Mouse (Mus musculus) embryonic facial prominence, embryonic 14.5 days (tissue): ENCODE data around the gene AU022751. TPM values are rescaled to one million over a fixed set of nuclear protein-coding genes. Genes with fewer than 3 reads are reported as not detected.
"Not testable (repeated sequence)": the region's sequence is repeated elsewhere in the genome, so short reads cannot be mapped to it uniquely, and the experiment has no call there.

Experiments
- ATAC-seq: fragments of 200-750 bp; cut with Nextera tagmentation; 2 replicates; pipeline ENCODE4 v1.8.0; 2017; ENCODE audit warnings: low read depth, moderate number of reproducible peaks, moderate TSS enrichment
- DNase-seq: peaks from one replicate; pipeline ENCODE4 v3.0.0-alpha.2; 2015; ENCODE audit warnings: low spot score
- H3K27ac ChIP-seq: fragments of 300-500 bp; sonication (generic); replicated peaks from 2 replicates; pipeline ENCODE4 v1.5.1; 2014; ENCODE audit warnings: low read depth, mild to moderate bottlenecking, low read length, moderate library complexity
- H3K27me3 ChIP-seq: fragments of 300-500 bp; sonication (generic); replicated peaks from 2 replicates; pipeline ENCODE4 v1.6.1; 2014; ENCODE audit warnings: low read length; ENCODE audit not compliant: control insufficient read depth, insufficient read depth
- H3K36me3 ChIP-seq: fragments of 300-500 bp; sonication (generic); 2 replicates; pipeline ENCODE4 v1.6.1; 2014; ENCODE audit warnings: low read length, mixed read lengths; ENCODE audit not compliant: control insufficient read depth, insufficient read depth
- H3K4me1 ChIP-seq: fragments of 300-500 bp; sonication (generic); 2 replicates; pipeline ENCODE4 v1.6.1; 2014; ENCODE audit warnings: antibody characterized with exemption, low read length; ENCODE audit not compliant: control insufficient read depth, insufficient read depth
- H3K4me2 ChIP-seq: fragments of 300-500 bp; sonication (generic); 2 replicates; pipeline ENCODE4 v1.6.1; 2014; ENCODE audit warnings: low read depth, mild to moderate bottlenecking, low read length, moderate library complexity, mixed read lengths
- H3K4me3 ChIP-seq: fragments of 300-500 bp; sonication (generic); 2 replicates; pipeline ENCODE4 v1.5.1; 2014; ENCODE audit warnings: low read depth, mild to moderate bottlenecking, low read length
- H3K9ac ChIP-seq: fragments of 300-500 bp; sonication (generic); 2 replicates; pipeline ENCODE4 v1.6.1; 2014; ENCODE audit warnings: low read depth, mild to moderate bottlenecking, low read length, moderate library complexity, mixed read lengths
- H3K9me3 ChIP-seq: fragments of 300-500 bp; sonication (generic); 2 replicates; pipeline ENCODE4 v1.6.1; 2016; ENCODE audit warnings: low read length; ENCODE audit not compliant: control insufficient read depth
- WGBS: fragments of 180-500 bp; shearing (Covaris S2); extraction: QIAGEN DNeasy Blood & Tissue Kit; methylation state at CpG from one replicate; pipeline ENCODE4 v1.1.7; 2014; 5-methylcytosine and 5-hydroxymethylcytosine counted together
- polyA plus RNA-seq: library from polyadenylated mRNA; unstranded; fragments of >200 nt; fragmentation: Nextera tagmentation; extraction: Ambion mirVana; gene quantifications from 2 replicates; pipeline ENCODE4 v1.2.1, GENCODE M21; 2014

AU022751 gene
- not detected in 2 replicates for polyA plus RNA-seq

DNA sequence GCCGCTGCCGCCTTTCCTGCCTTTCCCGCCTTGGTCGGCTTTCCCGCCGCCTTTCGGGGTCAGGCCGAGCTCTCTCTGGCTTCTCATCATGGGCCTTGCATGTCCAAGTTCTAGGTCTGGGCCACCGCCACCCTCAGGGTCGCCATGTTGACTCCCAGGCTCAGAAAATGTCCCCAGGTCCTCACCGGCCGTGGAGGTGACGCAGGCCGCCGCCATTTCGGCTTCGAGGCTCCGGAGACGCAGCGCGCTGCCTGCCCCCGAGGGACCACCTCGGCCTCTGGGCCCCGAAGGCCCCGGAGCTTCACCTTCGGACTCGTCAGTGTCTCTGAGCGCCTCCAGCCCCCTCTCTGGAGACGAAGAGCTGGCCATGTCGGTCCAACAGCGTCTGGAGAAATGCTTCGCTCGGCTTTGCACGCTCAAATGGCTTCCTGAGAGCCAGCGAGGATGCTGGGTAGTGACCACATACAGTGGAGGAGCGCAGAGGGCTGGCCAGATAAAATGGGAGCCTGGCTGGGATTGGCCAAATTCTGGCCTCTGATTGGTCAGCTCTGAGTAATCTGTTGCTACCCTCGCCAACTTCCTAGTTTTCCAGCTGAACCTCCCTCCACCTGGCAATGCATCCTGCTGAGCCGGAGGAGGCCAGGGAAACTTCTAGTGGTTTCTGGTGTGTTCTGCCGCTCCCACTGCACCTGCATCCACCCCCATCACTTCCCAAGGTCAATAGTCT, at the start of gene AU022751:
Gene AU022751, minus strand, starts transcription at position 466 of the 727 bp plus-strand sequence.
- H3K4me2 ChIP-seq: no peak within 1 kb of the TSS
- WGBS: 88% methylated on average over 36 of the region's 39 CpGs
- no peak within 1 kb of the TSS for H3K4me3 ChIP-seq
- ATAC-seq (no peak), DNase-seq (no peak)
- H3K27ac ChIP-seq: no peak within 1 kb of the TSS
- no peaks in the 10 kb centered on the region for H3K27me3 ChIP-seq
- H3K9me3 ChIP-seq: peaks cover 10% of the 10 kb centered on the region
- H3K4me1 ChIP-seq: no peaks in the 10 kb centered on the region
- no peaks in the 10 kb centered on the region for H3K36me3 ChIP-seq
- H3K9ac ChIP-seq: no peak within 1 kb of the TSS

DNA sequence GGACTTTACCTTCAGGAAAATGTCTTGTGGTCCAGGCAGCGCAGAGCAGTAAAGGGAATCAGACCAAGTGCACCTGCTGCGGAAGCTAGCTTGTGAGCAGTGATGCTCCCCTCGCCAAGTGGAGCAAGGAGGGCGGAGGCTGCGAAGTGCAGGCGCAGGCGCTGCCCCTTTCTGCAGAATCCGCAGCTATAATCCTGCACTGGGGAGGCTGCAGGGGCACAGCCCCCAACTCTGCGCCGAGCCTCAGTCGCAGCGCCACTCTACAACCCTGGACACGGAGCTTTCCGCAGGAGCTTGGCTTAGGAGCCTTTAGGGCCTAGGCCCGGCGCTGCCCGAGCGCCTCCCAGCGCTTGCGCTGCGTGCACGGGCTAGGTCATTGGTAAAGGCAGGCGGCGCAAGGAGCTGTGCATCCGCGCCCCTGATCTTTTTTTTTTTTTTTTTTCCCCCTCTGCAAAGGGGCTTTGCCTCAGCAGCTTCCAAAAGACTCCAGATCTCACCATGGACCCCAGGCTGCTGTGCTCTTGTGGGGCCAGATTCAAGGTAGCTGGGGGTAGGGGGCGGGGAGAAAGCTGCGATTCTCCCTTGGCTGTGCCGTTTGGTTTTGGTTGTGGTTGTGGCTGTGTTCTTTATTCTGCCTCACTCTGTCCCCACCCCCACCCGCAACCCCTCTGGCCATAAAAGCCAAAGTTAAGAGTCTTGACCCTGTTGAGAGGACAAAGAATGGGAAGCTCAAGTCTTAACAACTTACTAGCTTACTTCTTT, 9.0 kb upstream of the AU022751 start:
- 0 out of 2 replicates have a peak, but pooled peaks cover 3% of the 10 kb centered on the region for H3K27me3 ChIP-seq
- peak overlapping the region; percentile 32 for H3K4me3 ChIP-seq
- no peak overlapping the region for H3K27ac ChIP-seq
- ATAC-seq (peak; percentile 76), DNase-seq (peak; percentile 36)
- peak overlapping the region; percentile 52 for H3K4me2 ChIP-seq
- H3K36me3 ChIP-seq: no peaks in the 10 kb centered on the region
- 20% methylated on average over 14 of the region's 30 CpGs for WGBS
- no peaks in the 10 kb centered on the region for H3K4me1 ChIP-seq
- H3K9ac ChIP-seq: no peak overlapping the region
- no peaks in the 10 kb centered on the region for H3K9me3 ChIP-seq

DNA sequence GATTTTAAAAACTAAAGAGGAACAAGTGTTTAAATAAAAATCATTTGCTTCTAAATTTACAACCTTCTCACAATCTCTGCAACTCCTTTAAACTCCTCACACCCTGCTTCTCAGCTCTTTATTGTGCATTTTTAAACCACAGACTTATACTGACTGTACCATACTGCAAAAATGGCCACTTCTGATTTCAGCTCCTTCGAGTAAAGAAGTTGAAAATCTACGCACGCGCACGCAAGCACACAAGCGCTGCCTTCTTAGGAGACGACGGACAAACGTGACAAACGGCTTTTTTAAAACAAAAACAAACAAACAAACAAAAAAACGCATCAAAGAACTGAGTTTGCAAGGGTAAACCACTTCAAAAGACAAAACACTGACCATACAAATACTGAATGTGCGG, 8.3 kb upstream of the AU022751 start:
- WGBS: 25% methylated on average over 12 of the region's 12 CpGs
- Histone ChIP-seq H3K27ac (no peak overlapping the region), H3K4me1 (no peaks in the 10 kb centered on the region), H3K36me3 (no peaks in the 10 kb centered on the region), H3K9me3 (no peaks in the 10 kb centered on the region), H3K27me3 (0 out of 2 replicates have a peak, but pooled peaks cover 3% of the 10 kb centered on the region), H3K4me2 (peak overlapping the region; percentile 52), H3K4me3 (no peak overlapping the region; the same call in 1 of the 2 replicates), H3K9ac (no peak overlapping the region)
- ATAC-seq: no peak
- DNase-seq: no peak

DNA sequence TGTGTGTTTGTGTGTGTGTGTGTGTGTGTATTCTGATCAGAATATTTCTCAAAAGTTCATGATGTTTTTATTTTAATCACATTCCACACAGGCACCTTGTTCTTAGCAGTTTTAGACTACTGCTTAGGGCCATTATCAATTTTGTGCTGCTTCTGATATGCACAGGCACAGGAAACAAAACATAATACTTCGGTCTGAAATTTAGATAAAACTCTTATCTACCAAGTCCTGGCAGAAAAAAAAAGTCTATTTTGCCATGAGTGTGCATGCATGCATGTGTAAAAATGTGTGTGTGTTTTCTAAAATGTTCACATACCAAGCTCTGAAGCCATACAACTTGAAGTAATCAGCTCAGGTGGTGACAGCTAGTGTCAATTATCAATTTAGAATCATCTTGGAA, 21.7 kb downstream of the AU022751 start:
- ATAC-seq: no peak
- Histone ChIP-seq H3K36me3 (no peaks in the 10 kb centered on the region), H3K27me3 (no peaks in the 10 kb centered on the region), H3K9me3 (no peaks in the 10 kb centered on the region), H3K4me2 (no peak overlapping the region), H3K9ac (no peak overlapping the region), H3K4me1 (no peaks in the 10 kb centered on the region), H3K4me3 (no peak overlapping the region), H3K27ac (no peak overlapping the region)
- WGBS: 91% methylated on average over 1 of the region's 1 CpGs
- no peak for DNase-seq

DNA sequence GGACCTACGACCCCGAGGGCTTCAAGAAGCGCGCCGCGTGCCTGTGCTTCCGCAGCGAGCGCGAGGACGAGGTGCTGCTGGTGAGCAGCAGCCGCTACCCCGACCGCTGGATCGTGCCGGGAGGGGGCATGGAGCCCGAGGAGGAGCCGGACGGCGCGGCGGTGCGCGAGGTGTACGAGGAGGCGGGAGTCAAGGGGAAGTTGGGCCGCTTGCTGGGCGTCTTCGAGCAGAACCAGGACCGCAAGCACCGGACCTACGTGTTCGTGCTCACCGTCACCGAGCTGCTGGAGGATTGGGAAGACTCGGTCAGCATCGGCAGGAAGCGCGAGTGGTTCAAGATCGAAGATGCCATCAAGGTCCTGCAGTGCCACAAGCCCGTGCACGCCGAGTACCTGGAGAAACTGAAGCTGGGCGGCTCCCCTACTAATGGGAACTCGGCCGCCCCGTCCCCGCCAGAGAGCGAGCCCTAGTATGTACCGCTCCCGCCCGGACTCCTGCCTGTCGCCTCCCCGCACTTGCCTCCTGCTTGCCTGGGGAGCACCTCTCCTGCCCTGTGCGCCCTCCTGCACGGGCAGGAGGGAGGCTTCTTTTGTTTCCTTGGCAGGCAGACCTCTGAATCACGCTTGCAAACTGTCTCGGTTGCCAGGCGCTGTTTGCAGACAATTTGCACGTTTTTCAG, 35.1 kb downstream of the AU022751 start:
- WGBS: no CpG with 5 or more reads among the region's 60 CpGs
- peak; percentile 76 for ATAC-seq
- not testable (repeated sequence) for H3K9ac ChIP-seq, H3K27ac ChIP-seq, H3K27me3 ChIP-seq, H3K36me3 ChIP-seq, DNase-seq, H3K4me1 ChIP-seq, H3K9me3 ChIP-seq
- Histone ChIP-seq H3K4me3 (peak overlapping the region; percentile 28), H3K4me2 (peak overlapping the region; percentile 51)

DNA sequence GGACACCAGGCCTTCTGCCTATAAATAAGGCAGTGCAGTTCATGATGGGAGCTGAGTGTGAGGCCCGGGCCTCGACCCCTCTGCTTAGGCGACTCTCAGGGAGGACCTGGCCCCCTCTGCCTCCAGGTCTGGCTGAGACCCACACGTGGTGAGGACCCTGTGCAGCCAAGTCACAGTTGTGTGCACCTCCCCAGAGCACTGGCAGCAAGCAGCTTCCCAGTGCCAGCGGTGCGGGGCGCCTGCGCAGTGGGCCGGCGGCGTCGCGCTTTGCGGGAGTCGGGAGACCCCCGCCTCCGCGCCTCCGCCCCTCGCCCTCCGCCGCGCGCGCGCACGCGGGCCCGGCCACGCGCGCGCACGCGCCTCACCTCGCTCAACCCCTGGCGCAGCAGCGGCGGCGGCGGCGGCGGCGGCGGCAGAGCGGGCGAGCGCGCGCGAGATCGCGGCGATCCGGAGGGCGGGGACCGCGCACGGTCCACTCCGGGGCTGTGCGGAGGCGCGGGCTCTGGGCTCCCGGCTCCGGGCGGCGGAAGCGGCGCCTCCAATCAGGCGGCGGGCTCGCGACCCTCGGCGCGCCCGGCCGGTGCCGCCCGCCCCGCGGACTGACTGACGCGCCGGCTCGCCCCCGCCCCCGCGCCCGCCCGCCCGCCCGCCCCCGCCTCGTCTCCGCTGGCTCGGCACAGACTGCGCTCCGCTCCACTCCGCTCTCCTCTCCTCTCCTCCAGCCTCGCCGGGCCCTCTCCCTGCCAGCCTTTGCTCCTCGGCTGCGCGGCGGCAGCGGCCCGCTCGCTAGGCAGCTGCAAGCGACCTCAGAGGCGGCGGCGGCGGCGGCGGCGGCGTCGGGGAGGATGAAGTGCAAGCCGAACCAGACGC, 35.9 kb downstream of the AU022751 start, which contains the start of gene Nudt11:
Gene Nudt11, plus strand, starts transcription at position 388 of the 870 bp plus-strand sequence.
- no CpG with 5 or more reads among the region's 121 CpGs for WGBS

More for the DNA sequence above, 35.9 kb downstream of the AU022751 start, which contains the start of gene Nudt11:
- not testable (repeated sequence) for H3K27ac ChIP-seq, H3K9ac ChIP-seq, H3K4me1 ChIP-seq, DNase-seq, H3K9me3 ChIP-seq, H3K27me3 ChIP-seq, H3K36me3 ChIP-seq
- peak; percentile 91 for ATAC-seq
- H3K4me3 ChIP-seq: peak within 1 kb of the TSS; percentile 28
- peak within 1 kb of the TSS; percentile 51; the same call in 1 of the 2 replicates for H3K4me2 ChIP-seq
